Mouse (Mus musculus) urinary bladder, postnatal 14 days (tissue): ENCODE results near the gene Dcun1d1.

Experiments used
- DNase-seq: peaks from one replicate; pipeline ENCODE4 v3.0.0; 2021; ENCODE audit warnings: low spot score

Gene Dcun1d1

DNA sequence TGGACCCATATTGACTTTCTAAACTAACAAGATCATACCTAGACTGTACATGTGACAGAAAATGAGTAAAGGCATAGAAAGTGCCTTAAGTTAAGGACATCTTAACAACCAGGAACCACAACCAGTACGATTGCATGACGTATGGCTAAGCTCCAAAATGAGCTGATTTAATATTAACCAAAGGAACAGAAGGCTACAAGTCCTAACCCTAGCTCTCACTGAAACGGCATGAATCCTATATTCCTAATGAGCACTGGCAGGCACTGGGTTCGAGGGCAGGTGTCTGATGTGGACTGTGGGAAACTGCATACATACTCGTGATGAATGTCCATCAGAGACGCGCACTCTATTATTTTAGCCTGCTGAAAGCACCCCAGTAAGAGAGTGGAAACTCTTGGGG is 5.9 kb downstream of the Dcun1d1 start:
- no peak for DNase-seq

DNA sequence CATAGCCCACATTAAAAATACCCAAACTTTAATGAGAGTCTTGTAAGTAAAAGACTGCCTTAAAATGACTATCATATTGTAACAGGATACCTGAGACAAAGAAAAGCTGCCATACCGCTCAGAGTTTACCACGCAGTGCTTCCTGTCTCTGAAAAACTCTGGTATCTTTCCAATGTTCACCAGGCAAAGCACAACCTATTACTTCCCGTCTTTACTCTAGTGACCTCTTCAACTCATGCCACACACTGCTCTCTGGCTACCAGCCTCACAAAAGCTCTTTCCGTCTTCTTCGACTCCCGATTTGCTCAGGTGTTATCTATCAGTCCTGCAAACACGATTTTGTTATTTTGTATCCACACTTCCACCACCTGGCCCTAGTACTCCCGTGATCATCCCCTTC is 7.4 kb downstream of the Dcun1d1 start:
- DNase-seq: no peak

DNA sequence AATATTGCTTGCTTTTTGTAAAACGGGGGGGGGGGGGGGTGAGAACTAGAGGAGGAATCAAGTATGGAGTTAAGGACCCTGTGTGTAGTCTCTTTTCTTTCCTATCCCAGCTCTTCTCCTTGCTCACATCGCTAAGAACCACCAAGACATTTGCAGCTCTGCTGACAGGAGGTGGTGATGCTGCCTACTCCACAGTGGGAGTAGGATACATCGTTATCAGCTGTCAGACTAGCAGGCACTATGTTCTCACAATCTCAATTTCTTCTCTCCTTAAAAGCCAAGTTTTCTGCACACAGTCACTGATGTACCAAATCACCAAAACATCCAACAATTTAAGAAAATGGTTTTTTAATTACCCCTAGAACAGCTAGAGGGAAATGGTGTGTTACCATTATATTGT is 7.8 kb downstream of the Dcun1d1 start:
- no peak for DNase-seq

GRCm38 (mm10) chr3:35925852-35926251 is 11.4 kb downstream of the Dcun1d1 start:
- DNase-seq: no peak

DNA sequence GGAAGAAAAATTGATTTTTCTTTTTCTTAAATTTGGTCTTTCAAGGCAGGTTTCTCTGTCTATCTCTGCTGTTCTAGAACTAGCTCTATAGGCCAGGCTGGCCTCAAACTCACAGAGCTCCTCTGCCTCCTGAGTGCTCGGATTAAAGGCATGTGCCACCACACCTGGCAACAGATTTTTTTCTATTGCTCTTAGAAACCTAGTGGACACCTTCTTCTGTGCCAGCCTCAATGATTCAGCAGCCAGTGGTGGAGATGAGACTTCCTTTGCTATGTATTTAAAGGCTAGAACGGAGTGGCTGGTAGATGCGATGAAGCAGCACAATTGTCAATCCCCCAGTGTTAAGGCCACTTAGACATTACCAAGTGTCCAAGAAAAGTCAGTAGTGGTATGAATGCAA is 13.2 kb downstream of the Dcun1d1 start:
- DNase-seq: no peak

DNA sequence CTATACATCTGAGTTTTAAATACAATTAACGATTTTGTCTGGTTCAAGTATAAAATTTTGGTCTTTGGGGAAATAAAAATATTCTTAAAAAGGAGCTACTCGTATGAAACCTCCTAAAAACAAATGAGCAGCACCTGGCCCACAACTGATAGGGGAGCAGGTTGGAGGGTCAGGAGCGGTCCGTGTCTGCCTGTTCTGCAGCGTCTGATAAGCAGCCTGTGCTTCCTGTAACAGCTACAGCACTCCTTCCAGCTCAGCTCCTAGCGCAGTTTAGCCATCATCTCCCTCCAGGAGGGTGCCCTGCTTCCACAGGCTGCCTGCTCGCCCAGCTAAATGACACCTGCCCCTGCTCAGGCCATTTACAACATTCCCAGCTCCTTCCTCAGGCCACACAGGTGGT is 13.8 kb downstream of the Dcun1d1 start:
- DNase-seq: no peak

- no peak for DNase-seq
These were observed 14.7 kb downstream of the Dcun1d1 start for GRCm38 (mm10) chr3:35922522-35922921.

GRCm38 (mm10) chr3:35918229-35918628 is 19.0 kb downstream of the Dcun1d1 start:
- no peak for DNase-seq

DNA sequence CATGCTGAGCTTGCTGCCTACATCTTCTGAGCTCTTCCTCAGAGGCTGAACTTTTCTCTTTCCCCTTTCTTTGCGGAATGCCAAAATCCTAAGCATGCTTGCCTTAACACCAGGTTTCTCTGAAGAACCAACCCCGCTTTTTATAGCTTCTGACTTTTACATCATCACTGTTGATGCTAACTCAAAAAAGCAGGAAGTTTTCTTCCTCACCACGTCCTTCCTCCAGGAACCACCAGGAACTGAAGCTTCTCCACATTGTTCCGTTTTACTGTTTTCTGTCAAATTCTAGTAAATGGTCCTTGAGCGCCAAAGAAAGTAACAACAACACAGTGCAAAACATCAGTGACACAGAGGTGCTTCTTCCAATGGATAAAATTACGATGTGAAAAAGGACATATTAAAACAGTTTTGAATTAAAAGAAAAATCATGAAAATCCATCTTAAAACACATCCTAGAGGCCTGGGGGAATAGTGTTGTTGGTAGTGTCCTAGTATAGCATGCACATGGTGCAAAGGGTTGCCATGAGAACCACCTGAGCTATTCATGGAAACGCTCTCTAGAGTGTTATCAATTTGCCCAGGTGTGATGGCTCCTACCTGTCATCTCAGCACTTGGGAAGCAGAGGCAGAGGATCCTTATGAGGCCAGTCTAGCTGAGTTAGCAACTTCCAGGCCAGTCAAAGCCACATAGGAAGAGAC is 28.1 kb downstream of the Dcun1d1 start:
- DNase-seq: no peak

GRCm38 (mm10) chr3:35900555-35901204 is 36.6 kb downstream of the Dcun1d1 start:
- no peak for DNase-seq

DNA sequence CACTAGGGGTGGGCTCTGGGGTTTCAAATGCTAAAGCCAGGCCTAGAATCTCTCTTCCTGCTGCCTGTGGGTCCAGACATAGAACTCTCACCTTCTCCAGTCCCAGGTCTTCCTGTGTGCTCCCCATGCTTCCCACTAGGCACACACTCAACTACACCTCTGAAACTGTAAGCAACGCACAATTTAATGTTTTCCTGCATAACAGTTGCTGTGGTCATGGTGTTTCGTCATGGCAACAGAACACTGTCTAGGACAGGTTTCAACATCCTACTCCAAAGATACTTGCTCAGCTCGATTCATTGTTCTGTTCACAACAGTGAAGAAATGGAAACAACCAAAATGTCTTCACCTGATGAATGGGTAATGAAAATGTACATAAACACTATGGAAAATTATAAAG is 38.1 kb downstream of the Dcun1d1 start:
- DNase-seq: no peak

- no peak for DNase-seq
These were observed 39.3 kb downstream of the Dcun1d1 start for GRCm38 (mm10) chr3:35897900-35898299.

- no peak for DNase-seq
These were observed 44.1 kb downstream of the Dcun1d1 start for GRCm38 (mm10) chr3:35893156-35893555.

DNA sequence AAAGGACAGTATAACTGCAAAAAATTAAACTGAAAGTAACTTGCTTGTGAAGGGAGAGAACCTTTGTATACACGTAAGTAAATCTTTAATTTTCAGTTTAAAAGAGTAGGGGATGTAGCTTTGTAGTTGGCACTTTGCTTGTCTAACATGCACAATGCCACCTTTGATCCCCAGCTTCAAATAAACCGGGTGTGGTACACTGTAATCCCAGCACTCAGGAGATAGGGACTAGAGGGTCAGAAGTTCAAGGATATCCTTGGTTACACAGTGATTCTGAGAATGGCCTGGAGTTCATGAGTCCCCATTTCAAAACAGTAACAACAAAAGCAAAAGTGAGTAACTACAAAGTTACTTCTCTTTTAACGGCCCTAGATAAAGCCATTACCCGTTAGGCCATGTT is 46.1 kb downstream of the Dcun1d1 start:
- DNase-seq: no peak

- DNase-seq: no peak
These were observed 47.7 kb downstream of the Dcun1d1 start for GRCm38 (mm10) chr3:35889531-35889930.

DNA sequence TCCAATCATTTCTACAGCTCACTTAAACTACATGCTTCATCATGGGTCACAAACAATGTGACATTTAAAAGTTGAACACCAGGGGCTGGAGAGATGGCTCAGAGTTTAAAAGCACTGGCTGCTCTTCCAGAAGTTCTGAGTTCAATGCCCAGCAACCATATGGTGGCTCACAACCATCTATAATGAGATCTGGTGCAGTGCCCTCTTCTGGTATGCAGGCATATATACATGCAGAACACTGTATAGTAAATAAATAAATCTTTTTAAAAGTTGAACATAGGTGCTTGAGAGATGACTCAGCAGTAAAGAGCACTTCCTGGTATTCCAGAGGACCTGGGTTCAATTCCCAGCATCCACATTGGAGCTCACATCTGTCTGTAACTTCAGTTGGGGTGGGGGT is 54.0 kb downstream of the Dcun1d1 start:
- no peak for DNase-seq

- no peak for DNase-seq
These were observed 87.9 kb downstream of the Dcun1d1 start for GRCm38 (mm10) chr3:35849326-35849725.
